Mouse (Mus musculus) thymus, adult 2 months (tissue): ENCODE measurements around the gene Thada. TPM values are rescaled to one million over a fixed set of nuclear protein-coding genes. Genes with fewer than 3 reads are reported as not detected.

Source experiments
- DNase-seq: peaks from one replicate; pipeline ENCODE4 v3.0.0; 2021
- H3K27ac ChIP-seq: fragments of 200-500 bp; 2 replicates; pipeline ENCODE4 v1.5.1; 2012; ENCODE audit warnings: low read length, control low read depth; ENCODE audit not compliant: control insufficient read depth, insufficient read depth
- H3K27me3 ChIP-seq: fragments of 200-500 bp; 2 replicates; pipeline ENCODE4 v1.6.1; 2012; ENCODE audit warnings: mild to moderate bottlenecking, low read length, moderate library complexity, mixed read lengths; ENCODE audit not compliant: control insufficient read depth, insufficient read depth
- H3K36me3 ChIP-seq: fragments of 200-500 bp; 2 replicates; pipeline ENCODE4 v1.6.1; 2012; ENCODE audit warnings: mild to moderate bottlenecking, low read length, moderate library complexity; ENCODE audit not compliant: control insufficient read depth, insufficient read depth
- H3K4me1 ChIP-seq: fragments of 200-500 bp; replicated peaks from 2 replicates; pipeline ENCODE4 v1.6.1; 2012; ENCODE audit warnings: low read length; ENCODE audit not compliant: control insufficient read depth, insufficient read depth
- H3K4me3 ChIP-seq: fragments of 200-500 bp; 2 replicates; pipeline ENCODE4 v1.5.1; 2012; ENCODE audit warnings: mild to moderate bottlenecking, low read length, control low read depth, moderate library complexity; ENCODE audit not compliant: control insufficient read depth, insufficient read depth
- CTCF ChIP-seq: fragments of 200-500 bp; IDR thresholded peaks from 2 replicates; pipeline ENCODE4 v1.5.1; 2012; ENCODE audit warnings: mild to moderate bottlenecking, control low read depth, low read length, moderate library complexity, borderline replicate concordance; ENCODE audit not compliant: control insufficient read depth, poor library complexity, insufficient read depth; ENCODE audit errors: extremely low read depth
- POLR2A ChIP-seq: fragments of 200-500 bp; IDR thresholded peaks from 2 replicates; pipeline ENCODE4 v1.6.1; 2012; ENCODE audit warnings: mild to moderate bottlenecking, low read length, control low read depth, moderate library complexity; ENCODE audit not compliant: control insufficient read depth, poor library complexity, insufficient read depth; ENCODE audit errors: extremely low read depth
- WGBS: fragments of 180-500 bp; shearing (Covaris S2); methylation state at CpG from one replicate; pipeline ENCODE4 v1.1.7; 2018; 5-methylcytosine and 5-hydroxymethylcytosine counted together
- polyA plus RNA-seq: library from polyadenylated mRNA; depleted of rRNA; stranded (reverse); fragments of >200 nt; gene quantifications from 2 replicates; pipeline ENCODE4 v1.2.3, GENCODE M21; 2012

Gene Thada
- polyA plus RNA-seq, 1 experiment: 40.1 TPM

GRCm38 (mm10) chr17:84161231-84161854, 304.7 kb downstream of the Thada start:
- H3K4me3 ChIP-seq: no peak overlapping the region
- H3K27me3 ChIP-seq: no peaks in the 10 kb centered on the region
- WGBS: 5% methylated on average over 6 of the region's 6 CpGs
- peaks cover 93% of the 10 kb centered on the region for H3K4me1 ChIP-seq
- TF ChIP-seq CTCF (no peak), POLR2A (no peak; the same call in 1 of the 2 replicates)
- H3K27ac ChIP-seq: peak overlapping the region; percentile 79
- H3K36me3 ChIP-seq: no peaks in the 10 kb centered on the region
- DNase-seq: peak; percentile 53

- WGBS: 92% methylated on average over 15 of the region's 15 CpGs
- peaks cover 88% of the 10 kb centered on the region for H3K4me1 ChIP-seq
- H3K4me3 ChIP-seq: no peak overlapping the region
- H3K27me3 ChIP-seq: no peaks in the 10 kb centered on the region
- no peak for TF ChIP-seq POLR2A
- no peak for TF ChIP-seq CTCF
- no peaks in the 10 kb centered on the region for H3K36me3 ChIP-seq
- H3K27ac ChIP-seq: no peak overlapping the region
- peak; percentile 1 for DNase-seq
Observed at GRCm38 (mm10) chr17:84158891-84159290, 307.1 kb downstream of the Thada start.

GRCm38 (mm10) chr17:84158461-84158795, 307.6 kb downstream of the Thada start:
- H3K4me1 ChIP-seq: peaks cover 83% of the 10 kb centered on the region
- no peak overlapping the region for H3K4me3 ChIP-seq

GRCm38 (mm10) chr17:84157743-84158460, 308.1 kb downstream of the Thada start:
- WGBS: 50% methylated on average over 6 of the region's 6 CpGs
- H3K4me3 ChIP-seq: no peak overlapping the region
- H3K27me3 ChIP-seq: no peaks in the 10 kb centered on the region
- TF ChIP-seq CTCF (no peak), POLR2A (no peak)
- H3K36me3 ChIP-seq: no peaks in the 10 kb centered on the region
- peaks cover 78% of the 10 kb centered on the region for H3K4me1 ChIP-seq
- peak; percentile 12 for DNase-seq
- H3K27ac ChIP-seq: no peak overlapping the region

More at GRCm38 (mm10) chr17:84158461-84158795, 307.6 kb downstream of the Thada start:
- peak; percentile 3 for DNase-seq
- H3K27ac ChIP-seq: no peak overlapping the region
- 95% methylated on average over 12 of the region's 12 CpGs for WGBS
- H3K36me3 ChIP-seq: no peaks in the 10 kb centered on the region
- no peak for TF ChIP-seq POLR2A
- TF ChIP-seq CTCF: no peak
- H3K27me3 ChIP-seq: no peaks in the 10 kb centered on the region

GRCm38 (mm10) chr17:84156748-84157742, 309.0 kb downstream of the Thada start:
- peak overlapping the region; percentile 19; the same call in 1 of the 2 replicates for H3K27ac ChIP-seq
- peaks cover 75% of the 10 kb centered on the region for H3K4me1 ChIP-seq
- H3K27me3 ChIP-seq: no peaks in the 10 kb centered on the region
- 51% methylated on average over 19 of the region's 19 CpGs for WGBS
- H3K4me3 ChIP-seq: no peak overlapping the region
- H3K36me3 ChIP-seq: no peaks in the 10 kb centered on the region
- TF ChIP-seq CTCF: no peak
- no peak for TF ChIP-seq POLR2A
- DNase-seq: peak; percentile 7

GRCm38 (mm10) chr17:84156227-84156573, 309.8 kb downstream of the Thada start:
- Histone ChIP-seq H3K4me1 (peaks cover 70% of the 10 kb centered on the region), H3K27me3 (no peaks in the 10 kb centered on the region), H3K36me3 (no peaks in the 10 kb centered on the region), H3K27ac (no peak overlapping the region), H3K4me3 (no peak overlapping the region)
- DNase-seq: no peak
- TF ChIP-seq POLR2A: no peak
- no peak for TF ChIP-seq CTCF
- WGBS: 57% methylated on average over 13 of the region's 13 CpGs
